Mouse (Mus musculus): ENCODE measurements around the gene Szt2.

Gene Szt2

GRCm38 (mm10) chr4:118413553-118413952 is 4.5 kb upstream of the Szt2 start:
- DNase-seq (ENCODE audit: low read depth, low spot score) = no peak

- DNase-seq (ENCODE audit: low read depth, low spot score) = no peak
Measured at GRCm38 (mm10) chr4:118410871-118411270, 1.8 kb upstream of the Szt2 start.

GRCm38 (mm10) chr4:118402701-118403100 is 6.4 kb downstream of the Szt2 start:
- DNase-seq (ENCODE audit: low read depth, low spot score) = no peak

GRCm38 (mm10) chr4:118401918-118402317 is 7.2 kb downstream of the Szt2 start:
- DNase-seq (ENCODE audit: low read depth, low spot score) = no peak

GRCm38 (mm10) chr4:118401421-118401820 is 7.7 kb downstream of the Szt2 start:
- DNase-seq (ENCODE audit: low read depth, low spot score) = no peak

GRCm38 (mm10) chr4:118398400-118398799 is 10.7 kb downstream of the Szt2 start:
- no peak for DNase-seq (ENCODE audit: low read depth, low spot score)

GRCm38 (mm10) chr4:118396433-118396832 is 12.6 kb downstream of the Szt2 start:
- no peak for DNase-seq (ENCODE audit: low read depth, low spot score)

- no peak for DNase-seq (ENCODE audit: low read depth, low spot score)
Measured at GRCm38 (mm10) chr4:118395289-118395688, 13.8 kb downstream of the Szt2 start.

- DNase-seq (ENCODE audit: low read depth, low spot score) = no peak
Measured at GRCm38 (mm10) chr4:118394505-118394904, 14.6 kb downstream of the Szt2 start.

GRCm38 (mm10) chr4:118390146-118390545 is 18.9 kb downstream of the Szt2 start:
- DNase-seq (ENCODE audit: low read depth, low spot score) = no peak

GRCm38 (mm10) chr4:118387316-118387715 is 21.8 kb downstream of the Szt2 start:
- DNase-seq (ENCODE audit: low read depth, low spot score) = no peak

GRCm38 (mm10) chr4:118383271-118383670 is 25.8 kb downstream of the Szt2 start:
- DNase-seq (ENCODE audit: low read depth, low spot score) = no peak

- no peak for DNase-seq (ENCODE audit: low read depth, low spot score)
Measured at GRCm38 (mm10) chr4:118375999-118376398, 33.1 kb downstream of the Szt2 start.

GRCm38 (mm10) chr4:118371822-118372221 is 37.3 kb downstream of the Szt2 start:
- DNase-seq (ENCODE audit: low read depth, low spot score) = no peak

GRCm38 (mm10) chr4:118368616-118369015 is 40.5 kb downstream of the Szt2 start:
- no peak for DNase-seq (ENCODE audit: low read depth, low spot score)

GRCm38 (mm10) chr4:118367551-118367950 is 41.5 kb downstream of the Szt2 start:
- no peak for DNase-seq (ENCODE audit: low read depth, low spot score)

GRCm38 (mm10) chr4:118365991-118366390 is 43.1 kb downstream of the Szt2 start:
- no peak for DNase-seq (ENCODE audit: low read depth, low spot score)

GRCm38 (mm10) chr4:118364641-118365040 is 44.4 kb downstream of the Szt2 start:
- no peak for DNase-seq (ENCODE audit: low read depth, low spot score)

GRCm38 (mm10) chr4:118363985-118364384 is 45.1 kb downstream of the Szt2 start:
- no peak for DNase-seq (ENCODE audit: low read depth, low spot score)

GRCm38 (mm10) chr4:118362879-118363278 is 46.2 kb downstream of the Szt2 start:
- no peak for DNase-seq (ENCODE audit: low read depth, low spot score)

GRCm38 (mm10) chr4:118361451-118361850 is 47.6 kb downstream of the Szt2 start:
- no peak for DNase-seq (ENCODE audit: low read depth, low spot score)

GRCm38 (mm10) chr4:118359896-118360720 is 49.0 kb downstream of the Szt2 start:
- DNase-seq (ENCODE audit: low read depth, low spot score) = peak; percentile 17

GRCm38 (mm10) chr4:118359211-118359895 is 49.7 kb downstream of the Szt2 start:
- DNase-seq (ENCODE audit: low read depth, low spot score) = no peak

Measured in retina, postnatal 7 days (tissue).